Mouse (Mus musculus) C2C12 (cell line): ENCODE measurements around the gene Fbrs.

Experiments
- CTCF ChIP-seq: IDR thresholded peaks from one replicate; pipeline ENCODE4 v1.5.1; 2011; ENCODE audit not compliant: control insufficient read depth, insufficient read depth, insufficient read length
- MAX ChIP-seq: IDR thresholded peaks from one replicate; pipeline ENCODE4 v1.6.1; 2011; ENCODE audit warnings: mild to moderate bottlenecking, control low read depth
- MYOD1 ChIP-seq: IDR thresholded peaks from one replicate; pipeline ENCODE4 v1.6.1; 2011; ENCODE audit warnings: low read depth; ENCODE audit not compliant: control insufficient read depth, insufficient read length
- MYOG ChIP-seq: IDR thresholded peaks from one replicate; pipeline ENCODE4 v1.6.1; 2011; ENCODE audit not compliant: control insufficient read depth, insufficient read length; ENCODE audit errors: extremely low read depth

DNA sequence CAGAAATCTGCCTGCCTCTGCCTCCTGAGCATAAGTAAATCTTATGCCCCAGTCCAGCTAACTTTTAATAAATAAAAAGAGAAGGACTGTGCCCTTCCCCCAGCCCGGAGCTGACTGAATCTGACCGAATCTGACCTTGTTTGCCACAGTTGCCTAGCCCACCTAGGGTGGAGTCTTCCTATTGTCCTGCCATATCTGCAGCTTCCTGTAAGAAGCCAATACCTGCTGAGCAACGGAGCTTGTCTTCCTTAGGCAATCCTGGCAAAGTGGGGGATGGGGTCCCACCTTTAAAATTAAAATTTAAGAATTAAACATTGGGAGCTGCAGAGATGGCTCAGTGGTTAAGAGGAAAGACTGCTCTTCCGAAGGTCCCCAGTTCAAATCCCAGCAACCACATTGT lies 12.4 kb upstream of the Fbrs start:
- TF ChIP-seq MYOG (no peak), CTCF (no peak), MYOD1 (no peak), MAX (no peak)
